Mouse (Mus musculus) lung, adult 2 months (tissue): ENCODE measurements around the gene Adgrg6. TPM values are rescaled to one million over a fixed set of nuclear protein-coding genes. Genes with fewer than 3 reads are reported as not detected.

Experiments
- DNase-seq: peaks from one replicate; pipeline ENCODE4 v3.0.0; 2022
- H3K4me1 ChIP-seq: fragments of 200-500 bp; 2 replicates; pipeline ENCODE4 v1.6.1; 2011; ENCODE audit warnings: low read length; ENCODE audit not compliant: control insufficient read depth, insufficient read depth
- H3K4me3 ChIP-seq: fragments of 200-500 bp; replicated peaks from 2 replicates; pipeline ENCODE3; 2011; ENCODE audit warnings: low read depth, mild to moderate bottlenecking, control low read depth, low read length; ENCODE audit errors: extremely low read depth
- CTCF ChIP-seq: fragments of 200-500 bp; IDR thresholded peaks from 2 replicates; pipeline ENCODE4 v1.5.1; 2011; ENCODE audit warnings: mild to moderate bottlenecking, low read length, control low read depth; ENCODE audit not compliant: insufficient read depth
- POLR2A ChIP-seq: fragments of 200-500 bp; IDR thresholded peaks from 2 replicates; pipeline ENCODE4 v1.6.1; 2011; ENCODE audit warnings: low read depth, mild to moderate bottlenecking, control low read depth, low read length, borderline replicate concordance; ENCODE audit errors: extremely low read depth
- WGBS: fragments of 180-500 bp; shearing (Covaris S2); methylation state at CpG from one replicate; pipeline ENCODE4 v1.1.7; 2018; 5-methylcytosine and 5-hydroxymethylcytosine counted together
- polyA plus RNA-seq: library from polyadenylated mRNA; depleted of rRNA; stranded (reverse); fragments of >200 nt; gene quantifications from 2 replicates; pipeline ENCODE4 v1.2.3, GENCODE M21; 2012; rRNA removed

Gene Adgrg6
- polyA plus RNA-seq, result 22.0 and 25.7 TPM in 2 replicates

DNA sequence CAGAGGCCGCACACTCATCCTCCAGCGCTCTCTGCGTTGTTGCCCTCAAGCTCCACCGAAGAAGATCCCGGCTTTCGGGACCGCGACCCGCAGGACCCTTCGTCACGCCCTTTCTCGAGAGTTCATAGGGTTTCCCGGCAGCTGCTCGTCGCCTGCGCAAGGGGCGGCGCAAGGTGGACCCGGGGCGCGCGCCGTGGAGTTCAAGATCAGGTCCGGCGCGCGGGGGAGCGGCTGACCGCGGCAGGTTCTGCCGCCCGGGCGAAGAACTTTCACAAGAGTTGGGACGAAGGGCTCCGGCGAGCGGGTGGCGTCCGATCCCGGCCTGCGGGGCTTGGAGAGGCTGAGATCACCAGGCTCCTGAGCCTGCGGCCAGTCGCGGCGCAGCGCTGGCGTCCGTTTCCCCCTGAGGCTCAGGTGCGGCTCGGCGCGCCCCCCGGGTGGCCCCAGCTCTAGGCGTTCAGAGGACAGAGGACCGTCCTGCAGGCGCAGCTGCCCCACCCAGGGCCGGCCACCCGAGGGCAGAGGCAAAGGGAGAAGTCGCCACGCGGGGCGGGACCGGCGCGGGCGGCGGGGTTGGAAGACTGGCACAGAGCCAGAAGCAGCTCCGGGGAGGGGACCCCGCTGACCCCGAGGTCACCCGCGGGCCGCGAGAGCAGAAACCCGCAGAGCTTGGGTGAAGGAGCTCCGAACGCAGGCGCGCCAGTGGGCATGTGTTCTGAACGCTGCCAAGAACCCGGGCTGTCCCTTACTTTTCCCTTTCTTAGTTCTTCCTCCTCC lies at the start of gene Adgrg6:
Adgrg6 (minus strand) TSS at position 719 of the 777 bp plus-strand sequence.
- 0 out of 2 replicates have a peak, but pooled peaks have one; percentile 26 for TF ChIP-seq POLR2A
- TF ChIP-seq CTCF, result no peak
- peak within 1 kb of the TSS; percentile 61 for H3K4me3 ChIP-seq
- 1% methylated on average over 81 of the region's 81 CpGs for WGBS
- no peaks in the 10 kb centered on the region; the same call in 1 of the 2 replicates for H3K4me1 ChIP-seq
- DNase-seq, result peak; percentile 63

DNA sequence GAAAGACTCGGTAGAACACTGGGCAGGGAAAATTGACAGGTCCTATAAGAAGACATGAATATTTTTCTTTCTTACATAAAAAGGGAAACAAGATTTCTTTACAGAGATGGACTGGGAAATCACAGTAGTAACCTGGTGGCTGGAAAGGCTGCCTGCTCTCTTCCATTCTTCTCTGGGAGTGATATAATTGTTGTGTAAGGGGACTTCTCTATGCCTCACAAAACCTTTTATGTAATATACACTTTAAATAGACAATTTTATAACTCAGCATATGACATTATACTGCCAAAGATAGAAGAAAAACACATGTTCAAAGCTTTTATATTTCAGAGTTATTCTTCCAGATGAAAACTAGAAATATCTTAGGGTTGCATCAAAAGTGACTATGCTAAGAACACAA lies 46.8 kb upstream of the Adgrg6 start:
- Histone ChIP-seq H3K4me3 (no peak overlapping the region), H3K4me1 (no peaks in the 10 kb centered on the region)
- no peak for DNase-seq
- TF ChIP-seq CTCF, result no peak
- 92% methylated on average over 1 of the region's 1 CpGs for WGBS

DNA sequence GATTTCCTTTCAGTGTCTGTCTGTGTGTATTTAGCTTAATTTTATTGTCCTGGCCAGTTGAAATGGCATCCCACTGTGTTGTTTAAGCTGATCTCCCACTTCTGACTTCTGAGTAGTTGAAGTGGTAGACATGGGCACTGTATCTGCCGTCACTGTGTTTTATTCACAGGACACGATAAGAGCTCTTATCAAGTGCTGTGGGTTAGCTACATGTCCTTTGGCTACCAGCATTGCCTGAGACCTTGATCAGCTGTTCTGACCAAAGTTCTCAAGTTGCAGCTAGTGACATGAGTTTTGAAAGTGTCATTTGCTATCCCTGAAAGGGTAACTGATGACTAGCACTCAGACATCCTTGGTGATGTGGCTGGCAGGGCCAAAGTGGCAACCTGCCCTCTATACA lies 45.4 kb upstream of the Adgrg6 start:
- no peak for DNase-seq
- WGBS, result 79% methylated on average over 2 of the region's 2 CpGs
- Histone ChIP-seq H3K4me1 (no peaks in the 10 kb centered on the region), H3K4me3 (no peak overlapping the region)
- TF ChIP-seq POLR2A (no peak), CTCF (no peak)

DNA sequence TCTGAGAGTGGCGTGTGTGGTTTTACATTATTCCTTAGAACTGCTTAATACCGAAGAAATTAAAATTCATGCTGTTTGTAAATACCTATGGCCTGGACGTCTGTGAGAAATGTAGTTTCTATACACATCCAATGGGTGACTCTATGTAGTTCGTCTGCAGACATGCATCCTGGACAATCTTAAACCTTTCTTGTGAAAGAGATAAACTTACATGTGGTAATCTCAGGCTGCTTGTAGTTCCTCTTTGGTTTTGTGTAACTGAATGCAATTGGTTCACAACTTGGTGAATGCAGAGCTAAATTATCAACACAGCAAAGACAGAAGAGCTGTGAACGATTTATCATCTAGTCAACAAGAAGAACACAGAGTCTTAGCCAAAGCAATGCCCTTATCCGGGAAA lies 44.2 kb upstream of the Adgrg6 start:
- H3K4me1 ChIP-seq, result no peaks in the 10 kb centered on the region
- TF ChIP-seq POLR2A, result no peak
- no peak for TF ChIP-seq CTCF
- no peak for DNase-seq
- H3K4me3 ChIP-seq, result no peak overlapping the region
- WGBS, result 88% methylated on average over 6 of the region's 6 CpGs

GRCm38 (mm10) chr10:14583496-14583895 lies 38.0 kb upstream of the Adgrg6 start:
- WGBS, result 86% methylated on average over 1 of the region's 1 CpGs
- TF ChIP-seq POLR2A (no peak), CTCF (no peak)
- no peaks in the 10 kb centered on the region for H3K4me1 ChIP-seq
- H3K4me3 ChIP-seq, result no peak overlapping the region
- DNase-seq, result no peak

DNA sequence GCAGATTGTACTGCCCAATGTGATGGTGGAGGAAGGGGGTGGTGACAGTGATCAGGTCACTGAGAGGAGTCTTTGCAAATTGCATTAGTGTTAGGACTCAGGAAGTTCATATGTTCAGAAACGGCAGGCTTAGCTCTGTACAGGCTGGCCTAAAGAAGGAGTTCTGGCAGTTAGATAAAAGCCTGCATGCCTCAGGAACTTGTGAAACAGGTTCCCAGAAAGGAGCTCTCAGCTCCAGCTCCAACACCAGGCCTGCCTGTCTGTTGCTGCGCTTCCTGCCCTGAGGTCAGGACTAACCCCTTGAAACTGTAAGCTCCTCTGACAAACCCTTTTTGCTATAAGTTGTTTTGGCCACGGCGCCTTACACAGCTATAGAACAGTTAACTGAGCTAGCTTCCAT lies 28.8 kb upstream of the Adgrg6 start:
- TF ChIP-seq POLR2A, result no peak
- TF ChIP-seq CTCF, result no peak
- no peak for DNase-seq
- WGBS, result 67% methylated on average over 4 of the region's 4 CpGs
- Histone ChIP-seq H3K4me3 (no peak overlapping the region), H3K4me1 (no peaks in the 10 kb centered on the region)

GRCm38 (mm10) chr10:14571143-14571542 lies 25.7 kb upstream of the Adgrg6 start:
- Histone ChIP-seq H3K4me3 (no peak overlapping the region), H3K4me1 (no peaks in the 10 kb centered on the region)
- DNase-seq, result no peak
- no peak for TF ChIP-seq POLR2A

GRCm38 (mm10) chr10:14570616-14571015 lies 25.2 kb upstream of the Adgrg6 start:
- DNase-seq, result no peak
- WGBS, result 29% methylated on average over 2 of the region's 2 CpGs
- TF ChIP-seq CTCF (no peak), POLR2A (no peak)

DNA sequence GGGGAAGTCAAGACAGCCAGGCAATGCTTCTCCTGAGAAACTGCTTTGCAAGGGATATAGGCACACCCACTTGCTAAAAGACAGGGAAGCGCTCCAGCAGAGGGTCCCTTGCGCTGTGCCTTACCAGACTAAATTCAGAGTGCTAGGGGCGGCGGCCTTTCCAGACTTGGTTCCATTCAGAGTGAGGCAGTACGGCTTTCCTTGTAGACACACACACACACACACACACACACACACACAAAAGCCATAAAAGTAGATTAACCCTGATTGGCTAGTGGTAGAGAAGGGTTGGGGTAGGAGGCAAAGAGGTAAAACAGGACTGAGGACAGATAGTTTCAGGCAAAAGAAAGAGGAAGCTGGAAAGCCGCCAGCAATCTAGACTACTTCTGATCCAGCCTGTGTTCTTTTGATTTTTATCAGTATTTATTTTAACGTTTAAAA lies 672 bp upstream of the Adgrg6 start:
- WGBS, result 20% methylated on average over 7 of the region's 7 CpGs
- Histone ChIP-seq H3K4me3 (no peak overlapping the region), H3K4me1 (no peaks in the 10 kb centered on the region; the same call in 1 of the 2 replicates)
- no peak for TF ChIP-seq POLR2A
- TF ChIP-seq CTCF, result no peak
- no peak for DNase-seq

More at GRCm38 (mm10) chr10:14570616-14571015, 25.2 kb upstream of the Adgrg6 start:
- no peak overlapping the region for H3K4me3 ChIP-seq
- no peaks in the 10 kb centered on the region for H3K4me1 ChIP-seq

DNA sequence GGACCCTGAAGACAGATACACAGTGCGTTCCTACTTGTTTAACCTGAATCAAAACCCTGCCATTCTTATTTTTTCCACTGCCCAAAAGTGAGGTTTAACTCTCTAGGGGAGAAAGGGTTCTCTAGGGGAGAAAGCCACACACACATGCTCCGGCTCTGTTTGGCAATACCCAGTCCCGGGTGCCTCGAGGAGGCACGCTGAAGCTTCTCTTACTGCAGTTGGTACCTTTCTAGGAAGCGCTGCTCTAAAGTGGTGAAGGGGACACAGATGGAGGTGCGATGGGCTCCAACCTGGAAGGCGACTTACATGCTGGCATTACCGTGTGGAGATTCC lies 885 bp downstream of the Adgrg6 start:
- WGBS, result 6% methylated on average over 9 of the region's 9 CpGs
- peak overlapping the region; percentile 61 for H3K4me3 ChIP-seq
- H3K4me1 ChIP-seq, result no peaks in the 10 kb centered on the region; the same call in 1 of the 2 replicates
- DNase-seq, result no peak
- no peak for TF ChIP-seq CTCF
